Mouse (Mus musculus): ENCODE data around the gene Nos3.

Nos3 gene

DNA sequence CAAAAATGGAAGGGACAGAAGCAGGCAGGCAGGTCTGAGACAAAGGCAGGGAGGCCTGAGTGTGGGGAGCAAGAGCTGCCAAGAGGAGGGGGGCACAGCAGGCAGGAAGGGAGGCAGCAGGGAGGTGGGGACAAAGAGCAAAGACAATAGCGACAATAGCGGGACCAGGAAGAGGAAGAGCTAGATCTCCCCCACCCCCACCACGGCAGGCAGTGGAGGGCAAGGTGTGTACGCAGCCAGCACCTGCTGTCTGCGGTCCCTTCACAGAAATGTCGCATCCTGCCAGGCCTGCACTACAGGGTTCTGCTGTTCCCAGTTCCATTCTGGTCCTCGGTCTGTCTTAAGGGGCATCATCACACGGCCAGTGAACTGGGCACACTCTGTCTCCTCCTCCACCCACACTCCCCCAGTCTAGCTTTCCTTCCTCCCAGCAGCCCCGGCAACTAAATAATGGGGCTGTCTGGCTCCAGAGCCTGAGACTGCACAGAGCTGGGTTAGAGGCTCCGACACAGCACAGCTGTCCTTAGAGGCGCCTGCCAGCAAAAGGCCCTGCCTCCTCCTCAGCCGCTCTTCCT lies 20.0 kb upstream of the Nos3 start:
- DNase-seq (ENCODE audit: low spot score in 2 of 2), result no peak

DNA sequence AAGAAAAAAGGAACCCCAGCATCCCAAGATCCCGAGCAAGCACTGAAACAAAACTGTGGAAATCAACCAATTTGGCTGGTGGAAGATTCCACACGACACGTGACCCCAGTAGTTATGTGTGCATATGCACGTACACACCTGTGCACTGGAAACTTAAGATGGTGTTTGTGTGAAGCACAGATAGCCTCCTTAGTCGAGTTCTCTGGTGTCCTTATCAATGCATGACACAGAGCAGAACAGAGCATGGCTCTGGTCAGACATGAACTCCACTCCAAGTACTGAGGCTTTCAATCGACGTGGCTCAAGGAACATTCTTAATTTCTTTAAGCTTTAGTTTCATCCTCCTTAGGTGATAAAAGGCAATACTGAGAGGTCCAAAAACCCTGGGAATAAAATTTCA lies 18.3 kb upstream of the Nos3 start:
- no peak for DNase-seq (ENCODE audit: low spot score in 2 of 2)

DNA sequence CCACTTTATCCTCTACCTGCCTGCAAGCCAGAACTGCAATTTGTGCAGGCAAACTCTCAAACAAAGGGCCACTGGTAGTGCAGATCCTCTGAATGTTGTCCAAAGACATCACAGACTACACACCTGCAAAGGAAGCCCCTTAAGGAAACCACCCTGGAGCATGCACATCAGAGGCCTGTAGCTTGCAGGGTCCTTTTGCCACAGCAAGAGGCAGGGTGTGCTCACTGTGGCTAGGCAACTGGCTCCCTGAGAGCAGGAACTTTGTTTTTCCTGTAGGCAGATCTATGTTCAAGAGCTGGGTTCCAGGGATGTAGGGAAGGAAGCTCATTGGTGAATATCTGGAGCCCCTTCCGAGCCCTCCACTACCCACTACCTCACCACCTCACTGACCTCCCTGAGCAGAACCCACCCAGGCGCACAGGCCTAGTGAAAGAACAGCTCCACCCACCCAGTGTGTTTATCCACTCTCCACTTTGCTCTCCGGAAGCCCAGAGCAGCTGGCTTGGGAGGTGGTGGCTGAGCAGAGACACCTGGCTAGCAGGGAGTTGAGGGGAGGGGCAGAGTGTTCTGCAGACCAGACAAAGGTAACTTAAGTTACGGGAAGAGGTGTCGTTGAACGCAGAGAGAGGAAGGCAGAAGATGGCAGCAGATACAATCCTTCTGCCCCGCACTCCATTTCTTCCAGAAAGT lies 17.3 kb upstream of the Nos3 start:
- DNase-seq (ENCODE audit: low spot score in 2 of 2), result no peak

DNA sequence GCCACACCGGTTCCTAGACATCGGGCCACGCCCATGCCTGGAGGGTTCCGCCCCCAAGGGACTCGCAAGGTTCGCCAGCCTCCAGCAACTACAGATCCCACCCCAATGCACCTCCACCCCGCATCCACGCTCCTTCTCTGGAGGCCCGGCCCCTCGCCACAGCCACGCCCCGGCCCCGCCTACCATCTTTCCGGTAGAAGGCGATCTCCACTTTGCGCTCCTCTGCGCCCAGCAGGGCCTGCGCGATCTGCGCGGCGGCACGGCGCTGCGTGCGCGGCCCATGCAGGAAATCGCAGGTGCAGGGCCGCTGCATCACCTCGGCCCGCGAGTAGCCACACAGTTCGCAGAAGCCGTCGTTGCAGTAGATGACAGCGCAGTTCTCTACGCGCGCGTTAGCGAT lies 16.5 kb upstream of the Nos3 start:
- DNase-seq (ENCODE audit: low spot score in 2 of 2), result peak; percentile 36 to 54

DNA sequence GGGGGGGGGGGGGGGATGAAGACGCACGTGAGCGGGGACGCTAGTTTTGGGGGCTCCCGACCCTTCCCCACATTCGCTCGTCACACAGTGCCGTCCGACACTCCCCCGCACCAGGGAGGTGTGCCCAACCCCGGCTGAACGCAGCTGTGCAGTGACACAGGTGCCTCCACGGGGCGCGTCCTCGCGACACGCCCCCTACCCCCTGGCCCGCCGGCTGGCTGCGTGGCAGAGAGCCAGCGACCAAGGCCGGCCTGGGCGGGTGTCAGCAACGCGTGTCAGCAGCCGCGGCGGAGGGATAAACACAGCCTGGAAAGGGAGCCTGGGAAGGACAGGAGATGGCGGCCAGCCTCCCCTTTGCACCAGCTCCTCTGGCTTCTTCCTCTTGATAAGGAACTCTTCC lies 16.1 kb upstream of the Nos3 start:
- no peak for DNase-seq (ENCODE audit: low spot score in 2 of 2)

DNA sequence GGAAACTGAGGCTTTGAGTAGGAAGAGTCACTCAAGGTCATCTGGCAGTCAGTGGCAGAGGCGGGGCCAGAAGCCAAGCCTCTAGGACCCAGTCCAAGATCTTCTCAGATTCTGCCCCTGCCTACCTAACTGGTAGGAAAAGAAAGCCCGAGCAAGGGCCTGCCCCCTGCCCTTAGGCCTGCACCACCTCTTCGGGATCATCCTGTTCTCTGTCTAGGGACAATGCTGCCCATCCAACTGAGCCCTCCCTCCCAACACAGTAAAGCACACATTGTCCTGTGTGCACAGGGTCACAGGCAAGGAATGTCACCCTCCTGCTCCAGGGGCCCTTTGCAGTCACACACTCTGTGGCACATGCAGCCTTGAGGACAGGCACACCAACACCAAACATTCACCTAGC lies 14.5 kb upstream of the Nos3 start:
- no peak for DNase-seq (ENCODE audit: low spot score in 2 of 2)

DNA sequence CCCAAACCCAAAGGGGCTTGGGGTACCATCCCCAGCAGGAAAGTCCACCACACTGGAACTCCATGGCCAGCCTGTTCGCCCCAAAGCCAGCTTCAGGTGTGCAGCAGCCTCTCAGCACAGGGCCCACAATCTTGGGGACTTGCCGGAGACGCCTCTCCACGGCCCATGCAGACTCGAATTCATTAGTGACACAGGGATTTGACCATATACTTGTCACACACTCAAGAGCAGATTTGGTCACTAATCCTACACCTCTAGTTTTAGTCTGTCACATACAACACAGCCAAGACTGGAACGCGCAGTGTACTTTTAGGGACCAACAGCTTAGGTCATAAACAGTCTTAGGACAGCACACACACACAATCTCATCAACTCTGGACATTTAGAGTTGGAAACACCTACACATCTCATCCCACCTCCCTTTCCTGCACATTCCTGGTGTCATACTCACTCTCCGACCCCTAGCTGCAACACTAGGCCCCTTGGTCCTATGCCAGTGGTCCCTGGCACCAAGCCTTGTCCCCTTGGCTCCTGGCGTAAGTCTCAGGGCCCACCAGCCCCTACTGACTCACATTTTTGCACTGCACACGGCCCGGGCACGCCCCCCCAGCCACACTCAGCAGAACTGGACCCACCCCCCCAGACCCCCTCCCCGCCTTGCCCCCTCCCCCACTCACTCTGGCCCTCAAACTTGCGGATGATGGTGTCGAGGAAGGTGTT lies 13.9 kb upstream of the Nos3 start:
- DNase-seq (ENCODE audit: low spot score in 2 of 2), result no peak

DNA sequence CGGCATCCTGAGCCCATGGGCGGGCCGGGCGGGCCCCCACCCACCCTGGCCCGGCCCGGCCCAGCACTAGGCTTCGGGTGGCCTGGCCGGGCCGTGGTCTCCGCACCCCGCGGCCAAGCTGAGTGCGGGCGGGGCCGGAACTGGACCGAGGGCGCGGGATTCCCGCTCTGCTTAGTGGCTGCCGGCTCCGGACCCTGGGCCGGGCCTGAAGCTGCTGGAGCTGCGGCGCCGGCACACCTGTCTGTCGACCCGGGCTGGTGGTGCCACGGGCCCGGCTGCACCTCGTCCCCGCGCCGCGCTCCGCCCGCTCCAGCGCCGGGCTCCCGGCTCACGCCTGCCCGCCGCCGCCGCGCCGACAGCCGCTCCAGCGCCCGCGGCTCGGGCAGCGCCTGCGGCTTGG lies 13.3 kb upstream of the Nos3 start, which contains the start of gene Kcnh2:
Gene Kcnh2 (minus strand): TSS at position 327 of the 400 bp plus-strand sequence.
- DNase-seq (ENCODE audit: low spot score in 2 of 2), result no peak

DNA sequence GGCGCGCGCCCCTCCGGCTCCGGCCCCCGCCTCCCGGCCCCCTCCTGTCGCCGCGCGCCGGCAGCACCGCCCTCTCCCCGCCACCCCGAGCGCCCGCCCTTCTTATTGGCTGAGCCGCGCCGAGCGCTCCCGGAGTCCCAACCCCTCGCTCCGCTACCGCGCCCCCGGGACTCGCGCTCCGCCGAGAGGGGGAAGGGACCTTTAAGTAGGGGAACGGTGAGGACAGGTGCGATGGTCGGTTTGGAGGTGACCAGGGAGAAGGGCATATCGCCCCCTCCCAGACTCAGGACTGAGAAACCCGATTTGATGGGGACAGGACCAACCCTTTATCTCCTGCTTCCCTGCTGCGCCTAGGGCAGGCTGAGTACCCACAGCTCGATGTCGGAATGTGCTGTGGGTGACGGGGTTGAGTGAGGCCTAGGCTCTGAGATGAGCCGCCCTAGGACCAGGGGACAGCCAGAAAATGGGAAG lies 12.9 kb upstream of the Nos3 start:
- DNase-seq (ENCODE audit: low spot score in 2 of 2), result peak; percentile 79 to 85

DNA sequence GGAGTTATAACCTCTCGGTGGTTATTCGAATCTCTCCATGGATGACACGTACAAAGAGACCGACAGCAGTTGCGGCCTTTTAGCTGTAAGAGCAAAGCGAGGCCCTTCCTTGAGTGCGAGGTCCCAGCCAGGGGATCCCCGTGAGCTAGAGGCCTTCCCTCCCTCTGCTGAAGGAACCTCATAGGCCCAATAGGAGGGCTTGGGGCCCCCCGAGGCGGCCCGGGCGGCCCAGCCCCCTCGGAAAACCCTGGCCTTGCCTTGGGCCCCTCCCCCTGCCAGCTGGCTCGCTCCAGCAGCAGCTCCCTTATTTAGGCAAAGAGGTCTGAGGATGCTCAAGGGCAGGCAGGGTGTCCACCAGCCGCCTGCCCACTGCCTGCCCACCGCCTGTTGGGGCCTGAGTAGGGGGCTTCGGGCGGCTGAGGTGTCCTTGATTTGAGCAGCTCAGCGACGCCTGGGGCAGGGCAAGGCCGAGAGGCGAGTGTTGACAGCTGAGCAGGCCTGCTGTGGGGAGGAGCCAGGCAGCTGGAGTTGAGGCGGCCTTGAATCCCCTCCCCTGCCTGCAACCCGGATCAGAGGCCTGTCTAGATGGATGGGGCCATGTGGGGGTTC lies 12.3 kb upstream of the Nos3 start:
- no peak for DNase-seq (ENCODE audit: low spot score in 2 of 2)

DNA sequence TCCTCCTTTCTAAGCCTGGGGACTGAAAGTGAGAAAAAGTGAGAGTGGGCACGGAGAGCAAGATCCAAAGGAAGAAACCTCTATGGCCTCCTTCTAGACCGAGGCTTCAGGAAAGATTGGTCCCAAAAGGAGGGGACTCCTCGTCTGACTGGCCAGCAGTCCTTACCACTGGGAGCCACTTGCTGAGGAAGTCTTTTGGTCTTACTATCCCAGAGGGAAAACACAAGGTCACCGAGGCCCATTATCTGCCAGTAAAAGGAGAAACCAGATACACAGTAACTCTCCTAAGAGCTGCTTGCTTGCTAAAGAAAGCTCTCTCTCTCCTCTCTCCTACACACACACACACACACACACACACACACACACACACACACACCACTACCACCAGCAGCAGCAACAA lies 11.3 kb upstream of the Nos3 start:
- DNase-seq (ENCODE audit: low spot score in 2 of 2), result no peak

DNA sequence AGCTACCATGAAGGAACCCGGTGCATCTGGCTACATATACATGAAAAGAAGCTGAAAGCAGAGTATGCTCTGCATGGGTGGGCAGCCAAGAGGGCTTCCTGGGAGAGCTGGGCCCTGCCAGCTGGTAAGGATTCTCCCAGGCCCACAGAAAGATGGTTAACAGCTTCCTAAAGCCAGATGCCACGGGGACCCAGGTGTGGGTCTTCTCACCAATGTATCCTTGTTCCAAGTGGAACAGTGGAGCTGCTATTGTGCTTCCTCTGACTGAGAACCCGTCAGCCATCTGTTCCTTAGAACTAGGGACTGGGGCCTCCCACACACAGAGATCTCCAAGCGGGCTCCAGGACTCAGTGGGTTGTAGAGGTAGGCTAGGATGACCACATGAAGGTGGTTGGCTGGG lies 7.8 kb upstream of the Nos3 start:
- no peak for DNase-seq (ENCODE audit: low spot score in 2 of 2)

DNA sequence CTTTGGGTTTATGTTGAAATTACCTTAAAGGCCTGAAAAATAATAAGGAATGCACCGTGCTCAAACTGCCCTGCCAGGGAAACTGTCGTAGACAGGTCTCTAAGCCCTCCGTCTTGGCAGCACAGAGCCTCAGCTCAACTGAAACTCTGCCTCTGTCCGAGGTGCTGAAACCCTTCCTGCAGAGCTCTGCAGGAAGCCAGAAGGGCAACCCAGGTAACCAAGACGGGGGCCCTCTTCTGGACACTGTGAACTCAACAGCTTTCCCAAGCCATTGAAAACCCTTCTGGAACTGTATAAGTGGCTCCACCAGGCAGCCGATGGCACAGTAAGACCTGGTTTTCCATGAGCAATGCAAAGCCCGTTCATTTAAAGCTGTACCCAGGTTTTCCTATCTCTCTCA lies 7.1 kb upstream of the Nos3 start:
- no peak for DNase-seq (ENCODE audit: low spot score in 2 of 2)

DNA sequence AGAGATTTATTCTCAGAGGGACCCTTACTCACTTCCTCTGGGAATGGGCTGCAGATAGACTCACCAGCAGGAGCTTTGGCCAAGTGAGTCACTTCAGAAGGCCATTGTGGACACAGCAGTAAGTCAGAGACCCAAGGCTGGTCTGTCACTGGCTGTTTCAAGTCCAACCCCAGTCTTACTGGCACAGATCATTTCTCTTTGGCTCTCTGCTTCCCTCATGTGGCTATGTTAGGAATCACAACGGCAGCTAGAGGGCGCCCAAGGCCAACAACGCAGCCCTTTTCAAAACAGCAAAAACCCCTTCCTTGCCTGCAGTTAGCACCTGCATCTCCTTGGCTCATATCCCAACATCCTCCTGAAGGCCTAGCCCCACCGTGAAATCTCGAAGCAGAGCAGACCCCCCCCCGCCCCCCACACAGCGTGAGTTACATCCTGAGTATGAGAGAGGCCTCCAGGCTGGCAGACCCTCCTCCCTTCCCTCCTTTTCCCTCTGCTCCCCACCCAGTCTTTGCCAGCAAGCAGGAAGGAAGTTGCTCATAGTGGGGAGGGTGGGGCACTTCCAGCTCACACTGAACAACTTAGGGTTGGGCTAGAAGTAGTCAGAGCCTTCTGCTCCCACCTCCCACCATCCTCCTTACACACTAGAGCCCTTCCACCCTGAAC lies 3.7 kb upstream of the Nos3 start:
- DNase-seq (ENCODE audit: low spot score in 2 of 2), result peak; percentile 57 to 59

DNA sequence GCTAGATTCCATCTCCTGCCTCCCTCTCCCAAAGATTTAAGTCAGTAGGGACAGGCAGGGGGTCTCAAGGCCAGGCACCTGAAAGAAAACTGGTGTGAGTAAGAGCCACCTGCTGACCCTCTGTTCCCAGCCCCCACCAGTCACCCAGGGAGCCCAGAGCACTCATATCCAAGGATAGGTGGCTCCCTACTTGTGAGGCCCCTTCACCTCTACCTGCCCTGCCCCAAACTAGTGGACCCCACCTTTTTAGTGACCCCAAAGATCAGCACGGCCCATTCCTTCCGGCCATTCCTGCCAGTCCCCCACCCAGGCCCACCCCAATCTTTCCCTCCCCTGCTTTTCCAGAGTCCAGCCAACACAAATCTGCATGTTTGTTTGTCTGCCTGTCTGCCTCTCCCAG lies 1.1 kb upstream of the Nos3 start:
- no peak for DNase-seq (ENCODE audit: low spot score in 2 of 2)

DNA sequence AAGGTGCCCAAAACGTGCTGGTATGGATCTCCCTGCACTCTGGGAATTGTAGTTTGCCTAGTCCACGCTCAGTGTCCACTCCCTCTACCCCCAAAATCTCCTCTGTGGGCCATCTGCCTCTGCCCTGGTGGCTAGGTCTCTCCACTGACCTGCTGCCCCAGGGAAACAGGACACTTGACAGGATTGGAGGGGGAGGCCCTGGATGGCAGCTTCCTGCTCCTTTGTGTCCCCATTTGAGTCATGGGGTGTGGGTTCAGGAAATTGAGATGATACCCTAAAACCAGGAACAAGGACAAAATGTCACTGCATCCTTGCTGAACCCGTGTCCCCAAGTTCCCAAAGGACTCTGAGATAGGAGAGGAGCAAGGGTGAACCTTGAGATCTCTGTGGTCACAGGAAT lies 549 bp upstream of the Nos3 start:
- no peak for DNase-seq (ENCODE audit: low spot score in 2 of 2)

DNA sequence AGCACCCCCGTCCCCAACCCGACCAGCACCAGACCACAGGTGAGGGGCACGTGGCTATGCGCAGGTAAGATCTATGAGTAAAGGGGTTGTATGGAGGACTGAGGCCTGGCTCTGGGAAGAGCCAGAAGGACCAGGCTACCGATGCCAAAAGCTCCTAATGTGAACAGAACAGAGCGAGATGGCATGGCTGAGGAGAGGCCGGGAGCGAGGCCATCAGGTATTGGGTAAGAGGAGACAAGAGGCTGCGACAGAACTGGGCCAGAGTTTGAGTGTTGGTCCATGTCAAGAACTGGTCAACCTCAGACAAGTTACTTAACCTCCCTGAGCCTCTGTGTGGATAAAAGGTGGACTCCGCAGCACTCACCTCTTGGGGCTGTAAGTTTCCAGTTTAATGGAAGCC lies 353 bp downstream of the Nos3 start:
- no peak for DNase-seq (ENCODE audit: low spot score in 2 of 2)

DNA sequence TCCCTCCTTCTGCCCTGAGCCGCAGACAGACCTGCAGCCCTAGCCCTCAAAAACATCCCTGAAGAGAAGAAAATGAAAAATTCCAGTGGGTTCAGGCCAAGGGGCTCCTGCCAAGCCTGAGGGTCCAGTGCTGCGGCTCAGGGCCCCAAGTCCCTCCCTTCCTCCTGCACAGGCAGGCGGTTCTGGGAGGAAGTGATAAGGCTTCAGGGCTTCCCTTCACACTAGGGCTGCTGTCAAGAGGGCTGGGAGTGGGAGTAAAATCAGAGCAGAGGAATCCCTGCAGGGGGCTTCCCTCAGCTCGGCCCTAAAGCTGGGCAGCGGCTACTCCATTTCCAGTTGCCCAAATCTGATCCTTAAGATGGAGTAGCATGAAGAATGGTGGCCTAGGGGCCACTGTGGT lies 918 bp downstream of the Nos3 start:
- no peak for DNase-seq (ENCODE audit: low spot score in 2 of 2)

DNA sequence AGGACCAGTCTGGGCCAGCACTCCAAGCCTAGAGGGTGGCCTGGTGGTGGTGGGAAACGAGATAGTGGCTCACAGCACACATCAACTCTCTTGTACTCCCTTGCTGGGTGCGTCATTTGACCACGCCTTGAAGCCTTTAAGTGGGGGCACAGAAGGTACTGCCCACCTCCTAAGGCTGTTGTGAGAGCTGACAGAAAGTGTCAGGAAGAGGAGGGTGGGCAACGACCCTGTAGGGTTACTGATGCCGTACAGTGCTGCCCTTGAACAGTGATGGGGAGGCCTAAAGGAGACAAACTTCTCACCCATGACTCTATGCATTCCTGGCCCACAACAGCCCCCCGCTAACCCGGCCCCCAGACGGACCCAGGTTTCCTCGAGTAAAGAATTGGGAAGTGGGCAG lies 1.8 kb downstream of the Nos3 start:
- DNase-seq (ENCODE audit: low spot score in 2 of 2), result no peak

DNA sequence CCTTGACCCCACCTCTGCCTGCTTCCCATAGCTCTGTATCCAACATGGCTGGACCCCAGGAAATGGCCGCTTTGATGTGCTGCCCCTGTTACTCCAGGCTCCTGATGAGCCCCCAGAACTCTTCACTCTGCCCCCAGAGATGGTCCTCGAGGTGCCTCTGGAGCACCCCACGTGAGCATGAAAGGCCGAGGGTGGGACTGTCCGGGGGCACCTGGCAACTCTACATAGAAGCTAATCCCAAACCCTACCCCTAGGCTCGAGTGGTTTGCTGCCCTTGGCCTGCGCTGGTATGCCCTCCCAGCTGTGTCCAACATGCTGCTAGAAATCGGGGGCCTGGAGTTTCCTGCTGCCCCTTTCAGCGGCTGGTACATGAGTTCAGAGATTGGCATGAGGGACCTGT lies 5.2 kb downstream of the Nos3 start:
- no peak for DNase-seq (ENCODE audit: low spot score in 2 of 2)

DNA sequence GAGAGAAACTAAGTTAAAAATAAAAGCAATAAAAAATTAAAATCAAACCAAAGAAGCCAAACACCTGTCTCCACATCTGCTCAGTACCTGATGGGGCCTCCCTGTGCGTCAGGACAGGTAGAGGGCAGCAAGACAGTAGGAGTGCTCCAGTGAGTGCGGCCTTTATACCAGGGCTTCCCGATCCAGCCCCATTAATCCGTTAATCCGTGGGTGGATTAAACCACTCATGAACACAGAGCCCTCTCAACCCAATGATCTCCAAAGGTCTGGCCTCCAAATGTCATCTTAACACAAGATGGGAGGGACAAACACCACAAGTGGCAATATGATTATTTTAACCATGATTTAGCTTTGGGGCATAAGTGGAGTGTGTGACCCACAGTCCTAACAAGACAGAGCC lies 9.2 kb downstream of the Nos3 start:
- DNase-seq (ENCODE audit: low spot score in 2 of 2), result no peak

DNA sequence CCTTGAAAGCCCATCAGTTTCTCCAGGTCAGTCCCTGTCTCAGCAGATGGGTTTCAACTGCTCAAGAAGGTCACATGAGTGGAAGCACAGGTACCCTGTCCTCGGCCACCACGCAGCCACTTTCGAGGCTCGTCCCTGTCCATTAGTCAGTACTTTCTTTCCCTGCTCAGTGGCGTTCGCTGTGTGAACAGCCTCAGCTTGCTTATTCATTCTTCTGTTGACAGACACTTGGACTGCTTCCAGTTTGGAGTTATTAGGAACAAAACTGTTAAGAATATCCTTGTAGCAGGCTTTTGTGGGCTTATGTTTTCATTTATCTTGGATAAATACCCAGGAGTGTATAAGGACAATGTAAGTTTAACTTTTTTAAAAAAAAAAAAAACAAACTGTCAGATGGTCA lies 9.6 kb downstream of the Nos3 start:
- no peak for DNase-seq (ENCODE audit: low spot score in 2 of 2)
